Mouse (Mus musculus): ENCODE data around the gene Rspo4. TPM values are rescaled to one million over a fixed set of nuclear protein-coding genes. Genes with fewer than 3 reads are reported as not detected.
A peak's percentile ranks its signal among the peaks of the same experiment; 100 is the strongest.

Gene Rspo4
- 0.10 TPM in 1 of 2 replicates, not detected in the other for polyA plus RNA-seq (2015; fragmentation: Nextera tagmentation; extraction: Ambion mirVana)

DNA sequence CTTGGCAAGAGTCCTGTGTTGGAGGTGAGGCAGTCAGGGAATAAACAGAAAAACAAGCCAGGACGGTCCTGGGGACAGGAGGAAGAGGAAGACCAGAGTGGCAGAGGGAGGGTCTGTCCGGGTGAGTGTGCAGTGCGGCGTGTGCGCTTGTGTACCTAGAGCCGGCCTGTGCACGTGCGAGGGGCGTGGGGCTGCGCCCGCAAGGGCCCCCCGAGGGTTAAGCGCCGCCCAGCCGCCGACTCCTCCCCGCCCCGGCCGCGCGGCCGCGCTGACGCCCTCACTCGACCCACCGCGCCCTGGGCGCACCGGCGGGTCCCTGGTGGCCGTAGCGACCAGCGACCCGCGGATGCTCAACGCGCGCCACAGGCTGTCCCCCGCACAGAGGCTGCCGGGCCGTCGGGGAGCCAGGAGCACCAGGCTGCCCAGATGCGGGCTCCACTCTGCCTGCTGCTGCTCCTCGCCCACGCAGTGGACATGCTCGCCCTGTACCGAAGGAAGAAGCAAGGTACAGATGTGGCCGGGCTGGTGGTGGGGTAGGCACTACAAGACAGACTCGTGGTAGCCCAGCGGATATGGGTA, at the start of gene Rspo4:
Gene Rspo4 (plus strand): TSS at position 280 of the 579 bp plus-strand sequence.
- no peak for DNase-seq (ENCODE audit: low spot score)

DNA sequence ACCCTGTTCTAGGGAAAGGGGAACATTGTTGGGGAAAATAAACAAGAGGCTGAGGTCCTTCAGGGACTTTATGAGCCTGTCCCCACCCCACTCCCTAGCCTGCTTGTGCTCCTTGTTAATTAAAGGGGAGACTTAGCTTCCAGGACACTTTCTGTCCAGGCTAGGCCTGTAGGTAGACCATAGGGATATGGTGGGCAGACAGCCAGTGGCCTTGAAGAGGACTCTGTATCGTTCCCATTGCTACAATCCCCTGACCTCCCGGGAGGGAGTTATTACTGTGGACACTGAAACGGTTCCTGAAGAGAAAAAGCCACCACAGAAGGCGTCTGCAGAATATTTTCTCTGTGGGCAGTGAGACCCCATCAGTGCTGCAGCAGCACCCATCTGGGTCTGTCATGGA, 27.1 kb upstream of the Rspo4 start:
- no peak for DNase-seq (ENCODE audit: low spot score)

GRCm38 (mm10) chr2:151862257-151862810, 19.6 kb downstream of the Rspo4 start:
- no peak for DNase-seq (ENCODE audit: low spot score)

DNA sequence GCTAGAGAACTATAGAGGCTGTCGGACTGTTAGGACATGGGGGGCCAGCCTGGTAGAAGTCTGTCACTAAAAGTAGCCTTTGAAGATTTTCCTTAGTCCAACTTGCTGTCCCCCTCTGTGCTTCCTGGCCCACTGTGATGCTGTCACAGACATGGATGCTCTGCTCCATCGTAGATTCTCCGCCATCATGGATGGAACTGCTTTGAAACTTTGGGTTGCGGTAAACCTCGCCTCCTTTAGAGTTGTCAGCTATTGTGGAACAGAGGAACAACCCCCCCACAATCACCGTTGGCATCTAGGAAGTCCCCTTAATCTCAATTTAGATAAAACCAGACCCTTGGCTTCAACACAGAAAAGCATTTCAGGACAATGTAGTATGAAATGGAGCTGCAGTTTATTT, 22.2 kb downstream of the Rspo4 start:
- DNase-seq (ENCODE audit: low spot score) = no peak

- peak; percentile 41 for DNase-seq (ENCODE audit: low spot score)
Observed at GRCm38 (mm10) chr2:151866487-151866886, 23.8 kb downstream of the Rspo4 start.

- DNase-seq (ENCODE audit: low spot score) = no peak
Observed at GRCm38 (mm10) chr2:151868196-151868595, 25.5 kb downstream of the Rspo4 start.

- DNase-seq (ENCODE audit: low spot score) = peak; percentile 23
Observed at GRCm38 (mm10) chr2:151874551-151874950, 31.8 kb downstream of the Rspo4 start.

DNA sequence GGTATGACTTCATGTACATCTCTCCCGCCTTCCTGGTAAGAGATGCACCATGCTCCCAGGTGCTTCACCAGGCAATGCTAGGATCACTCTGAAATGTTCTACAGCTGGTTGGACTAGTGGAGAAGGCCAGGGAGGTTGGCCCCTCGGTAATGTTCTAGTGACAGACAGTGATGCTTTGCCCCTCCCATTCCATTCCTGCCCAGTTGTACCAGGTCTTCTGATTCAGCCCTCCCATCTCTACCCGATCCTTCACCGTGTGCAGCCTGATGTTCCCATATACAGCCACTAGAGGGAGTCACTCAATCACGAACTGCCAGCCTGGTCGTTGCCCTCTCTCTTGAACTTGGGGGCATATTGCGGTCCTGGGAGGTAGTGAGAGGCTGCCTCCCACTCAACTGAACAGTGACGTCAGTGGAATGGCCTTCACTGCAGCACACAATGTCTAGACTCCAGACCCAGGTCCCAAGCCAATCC, 33.3 kb downstream of the Rspo4 start:
- DNase-seq (ENCODE audit: low spot score) = peak; percentile 46

GRCm38 (mm10) chr2:151878645-151879044, 35.9 kb downstream of the Rspo4 start:
- DNase-seq (ENCODE audit: low spot score) = no peak

DNA sequence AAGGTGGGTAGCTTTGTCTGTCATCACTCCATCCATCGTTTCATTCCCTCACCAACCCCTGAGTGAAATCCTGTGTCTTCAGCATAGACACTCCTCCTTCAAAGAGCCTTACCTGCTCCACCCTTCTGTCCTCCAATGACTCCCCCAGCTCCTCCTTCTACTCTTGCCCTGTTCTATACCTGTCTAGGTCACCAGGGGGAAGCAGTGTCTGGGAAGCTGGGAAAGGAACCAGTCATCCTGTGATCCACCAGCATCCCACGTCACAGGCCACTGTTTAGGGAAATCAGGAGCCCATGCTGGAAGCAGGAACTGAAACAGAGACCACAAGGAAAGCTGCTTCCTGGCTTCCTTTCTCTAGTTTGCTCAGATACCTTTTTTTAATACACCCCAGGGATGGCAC, 37.0 kb downstream of the Rspo4 start:
- no peak for DNase-seq (ENCODE audit: low spot score)

- DNase-seq (ENCODE audit: low spot score) = no peak
Observed at GRCm38 (mm10) chr2:151891031-151891430, 48.3 kb downstream of the Rspo4 start.

GRCm38 (mm10) chr2:151893122-151893774, 50.5 kb downstream of the Rspo4 start:
- DNase-seq (ENCODE audit: low spot score) = no peak

DNA sequence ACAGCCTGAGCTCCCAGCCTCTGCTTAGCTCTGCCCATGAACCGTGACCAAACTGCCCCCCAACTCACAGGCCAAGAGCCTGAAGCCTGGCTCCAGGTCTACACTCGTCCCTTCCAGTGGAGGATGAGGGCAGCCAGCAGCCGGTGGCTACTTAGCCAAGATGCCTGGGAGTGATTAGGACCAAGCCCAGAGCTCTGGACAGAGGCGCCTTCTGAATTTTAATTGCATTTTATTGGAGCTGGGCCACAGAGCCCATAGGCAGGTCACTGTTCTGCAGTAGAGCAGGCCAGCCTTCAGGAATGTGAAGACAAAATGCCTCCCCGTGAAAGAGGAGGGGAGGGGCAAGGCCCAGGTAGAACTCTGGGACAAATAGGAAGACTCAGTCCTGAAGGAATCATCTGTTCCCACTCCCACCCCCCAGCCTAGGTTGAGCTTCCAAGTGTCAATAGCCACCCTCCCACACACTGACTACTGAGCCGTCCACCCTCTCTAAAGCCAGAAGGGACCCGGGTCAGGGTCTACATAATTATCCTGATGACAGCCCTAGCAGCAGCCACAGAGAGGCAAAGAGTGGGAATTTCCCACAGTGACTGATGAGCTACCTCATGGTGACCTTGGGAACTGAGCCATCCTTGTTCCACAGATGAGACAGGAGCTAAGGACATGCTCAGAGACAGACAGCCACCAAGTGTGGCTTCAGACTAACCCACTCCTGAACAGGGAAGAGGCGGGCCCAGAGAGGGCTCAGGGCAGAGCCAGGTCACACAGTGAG, 51.7 kb downstream of the Rspo4 start:
- no peak for DNase-seq (ENCODE audit: low spot score)

DNA sequence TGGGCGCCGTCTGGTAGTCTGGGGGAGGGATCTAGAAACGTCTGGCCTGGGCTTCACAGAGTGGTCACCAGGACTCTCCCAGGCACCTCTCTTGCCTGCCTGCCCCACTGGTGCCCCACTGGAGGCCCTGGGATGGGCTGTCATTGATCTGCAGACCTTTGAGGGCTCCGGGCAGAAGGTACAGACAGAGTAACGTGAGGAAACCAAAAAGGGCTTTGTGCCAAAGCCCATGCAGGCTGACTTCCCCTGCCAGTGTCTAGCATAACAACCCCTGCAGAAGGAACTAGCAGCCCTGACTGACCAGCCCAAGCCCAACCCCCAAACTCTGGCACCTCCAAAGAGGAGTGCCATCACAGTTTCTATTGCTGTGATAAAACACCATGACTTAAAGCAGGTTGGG, 53.2 kb downstream of the Rspo4 start:
- DNase-seq (ENCODE audit: low spot score) = no peak

GRCm38 (mm10) chr2:151898106-151898505, 55.4 kb downstream of the Rspo4 start:
- DNase-seq (ENCODE audit: low spot score) = no peak

- no peak for DNase-seq (ENCODE audit: low spot score)
Observed at GRCm38 (mm10) chr2:151900845-151901244, 58.1 kb downstream of the Rspo4 start.

DNA sequence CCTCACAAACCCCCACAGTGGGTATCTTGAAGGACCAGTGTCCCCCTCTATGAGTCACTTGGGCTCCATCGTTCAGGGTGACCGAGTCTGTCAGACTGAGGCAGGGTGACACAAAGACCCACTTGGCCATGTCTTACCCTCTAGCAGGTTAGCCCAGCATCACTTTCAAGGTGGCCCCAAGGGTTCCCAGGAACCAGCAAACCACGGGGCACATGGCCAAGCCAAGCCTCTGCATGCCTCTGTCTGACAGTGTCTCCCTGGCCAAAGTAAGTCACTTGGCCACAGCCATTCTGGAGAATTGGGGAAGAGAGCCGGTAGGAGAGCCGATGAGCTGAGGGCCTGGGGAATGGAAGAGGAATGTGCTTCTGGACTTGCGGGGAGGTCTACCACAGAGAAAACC, 60.5 kb downstream of the Rspo4 start:
- no peak for DNase-seq (ENCODE audit: low spot score)

DNA sequence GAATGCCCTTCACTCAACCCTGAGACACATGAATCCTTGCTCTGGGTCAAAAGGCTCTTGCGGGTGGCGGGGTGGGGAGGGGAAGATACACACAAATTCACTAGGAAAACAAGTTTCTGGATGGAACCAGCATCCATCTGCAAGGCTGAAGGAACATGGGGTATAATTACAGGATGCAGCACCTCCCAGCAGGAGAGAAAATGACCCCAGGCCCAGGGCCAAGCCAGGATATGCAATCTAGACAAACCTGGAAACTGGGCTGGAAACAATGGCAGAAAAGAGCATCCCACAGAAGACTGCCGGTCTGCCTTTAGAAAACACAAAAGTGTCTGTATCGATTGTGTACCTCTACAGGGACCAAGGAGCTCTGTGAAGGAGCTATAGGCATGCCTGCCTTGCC, 61.2 kb downstream of the Rspo4 start:
- no peak for DNase-seq (ENCODE audit: low spot score)

GRCm38 (mm10) chr2:151904636-151905035, 61.9 kb downstream of the Rspo4 start:
- DNase-seq (ENCODE audit: low spot score) = no peak

GRCm38 (mm10) chr2:151907020-151907419, 64.3 kb downstream of the Rspo4 start:
- no peak for DNase-seq (ENCODE audit: low spot score)

DNA sequence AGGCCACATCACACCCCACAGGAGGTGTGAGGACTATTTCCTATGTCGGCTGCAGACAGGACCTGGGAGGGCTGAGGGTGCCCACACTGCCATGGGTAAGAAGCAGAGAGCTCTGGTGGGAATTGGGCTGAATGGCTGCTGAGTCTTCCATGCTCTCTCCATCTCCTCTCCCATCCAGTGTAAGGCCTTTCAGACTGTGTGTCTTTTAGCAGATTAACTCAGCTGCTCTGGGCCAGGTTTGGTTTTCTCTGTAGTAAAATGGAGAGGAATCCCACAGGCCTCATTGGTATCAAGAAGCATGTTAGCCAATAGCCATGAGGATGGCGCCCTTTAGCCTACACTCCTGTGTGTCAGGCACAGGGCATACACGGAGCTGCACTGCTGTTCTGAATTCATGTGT, 66.7 kb downstream of the Rspo4 start:
- no peak for DNase-seq (ENCODE audit: low spot score)

GRCm38 (mm10) chr2:151910498-151910897, 67.8 kb downstream of the Rspo4 start:
- DNase-seq (ENCODE audit: low spot score) = no peak

Measured in thymus, postnatal 0 days (tissue).